Mouse (Mus musculus) mesoderm, embryonic 11.5 days (tissue): ENCODE data around the gene Cd40lg.

ENCODE experiments used
- DNase-seq: peaks from one replicate; pipeline ENCODE4 v3.0.0-alpha.2; 2012; ENCODE audit warnings: low read depth, low spot score

Cd40lg gene

GRCm38 (mm10) chrX:57263515-57263914, 51.6 kb downstream of the Cd40lg start:
- DNase-seq = no peak
